Mouse (Mus musculus) MEL (cell line): Measurements from ENCODE around the gene Med13l. TPM values are rescaled to one million over a fixed set of nuclear protein-coding genes. Genes with fewer than 3 reads are reported as not detected.

Experiments used
- DNase-seq: peaks from one replicate; pipeline ENCODE4 v3.0.0; 2011; ENCODE audit warnings: low read depth, low spot score
- H3K27ac ChIP-seq: 2 replicates; pipeline ENCODE4 v1.5.1; 2012; ENCODE audit warnings: low read depth, mild to moderate bottlenecking, control low read depth, low read length, moderate library complexity; ENCODE audit not compliant: control insufficient read depth
- H3K27me3 ChIP-seq, 2 experiments: fragments of 150-350 bp in 1 of 2; sonication (generic) in 1 of 2; 2 replicates each; pipeline ENCODE4 v1.6.1; 2012; ENCODE audit warnings: low read length in 2 of 2, mild to moderate bottlenecking in 2 of 2, improper control_type of control experiment in 1 of 2, moderate library complexity in 1 of 2; ENCODE audit not compliant: insufficient read depth in 2 of 2, control insufficient read depth in 1 of 2
- H3K36me3 ChIP-seq, 2 experiments: 2 replicates each; pipeline ENCODE4 v1.6.1; 2012 to 2014; ENCODE audit warnings: low read length in 2 of 2, improper control_type of control experiment in 1 of 2, inconsistent platforms in 1 of 2, mild to moderate bottlenecking in 1 of 2; ENCODE audit not compliant: insufficient read depth in 2 of 2, control insufficient read depth in 1 of 2
- H3K4me1 ChIP-seq, 2 experiments: fragments of 150-350 bp in 1 of 2; sonication (generic) in 1 of 2; 2 replicates each; pipeline ENCODE4 v1.6.1; 2012; ENCODE audit warnings: low read length in 2 of 2, improper control_type of control experiment in 1 of 2, mild to moderate bottlenecking in 1 of 2; ENCODE audit not compliant: insufficient read depth in 2 of 2, control insufficient read depth in 1 of 2
- H3K4me3 ChIP-seq, 2 experiments: fragments of 150-350 bp in 1 of 2; sonication (generic) in 1 of 2; 2 replicates each; pipeline ENCODE4 v1.5.1; 2012; ENCODE audit warnings: low read depth in 2 of 2, low read length in 2 of 2, mild to moderate bottlenecking in 2 of 2, moderate library complexity in 2 of 2, control low read depth in 1 of 2, improper control_type of control experiment in 1 of 2; ENCODE audit not compliant: control insufficient read depth in 1 of 2, insufficient read depth in 1 of 2
- H3K79me2 ChIP-seq: 2 replicates; pipeline ENCODE4 v1.6.1; 2012; ENCODE audit warnings: mild to moderate bottlenecking, low read length, moderate library complexity; ENCODE audit not compliant: control insufficient read depth, poor library complexity, insufficient read depth
- H3K9ac ChIP-seq: 2 replicates; pipeline ENCODE4 v1.6.1; 2012; ENCODE audit warnings: low read depth, mild to moderate bottlenecking, control low read depth, low read length, moderate library complexity; ENCODE audit not compliant: control insufficient read depth, poor library complexity, severe bottlenecking
- H3K9me3 ChIP-seq: fragments of 150-350 bp; sonication (generic); replicated peaks from 2 replicates; pipeline ENCODE4 v1.6.1; 2012; ENCODE audit warnings: mild to moderate bottlenecking, low read length, improper control_type of control experiment, moderate library complexity; ENCODE audit not compliant: insufficient read depth
- BHLHE40 ChIP-seq: IDR thresholded peaks from 2 replicates; pipeline ENCODE4 v1.6.1; 2012; ENCODE audit warnings: low read depth, mild to moderate bottlenecking, inconsistent platforms, low read length, improper control_type of control experiment, borderline replicate concordance
- CHD1 ChIP-seq: IDR thresholded peaks from 2 replicates; pipeline ENCODE4 v1.6.1; 2012; ENCODE audit warnings: low read depth, mild to moderate bottlenecking, inconsistent platforms, low read length, improper control_type of control experiment
- CHD2 ChIP-seq: IDR thresholded peaks from 2 replicates; pipeline ENCODE4 v1.6.1; 2011; ENCODE audit warnings: low read length, improper control_type of control experiment
- EP300 ChIP-seq, 2 experiments: IDR thresholded peaks; 2 replicates each; pipeline ENCODE4 v1.6.1; 2011; ENCODE audit warnings: improper control_type of control experiment in 2 of 2, low read length in 2 of 2, low read depth in 1 of 2, mild to moderate bottlenecking in 1 of 2
- HCFC1 ChIP-seq: IDR thresholded peaks from 2 replicates; pipeline ENCODE4 v1.6.1; 2012; ENCODE audit warnings: low read depth, mild to moderate bottlenecking, inconsistent platforms, low read length, improper control_type of control experiment, moderate library complexity
- JUND ChIP-seq: IDR thresholded peaks from 2 replicates; pipeline ENCODE4 v1.6.1; 2011; ENCODE audit warnings: low read depth, mild to moderate bottlenecking, improper control_type of control experiment, low read length
- KAT2A ChIP-seq: conservative IDR thresholded peaks from 2 replicates; pipeline ENCODE4 v1.6.1; 2012; ENCODE audit warnings: low read depth, low read length, improper control_type of control experiment, inconsistent platforms
- MAFK ChIP-seq: IDR thresholded peaks from 2 replicates; pipeline ENCODE4 v1.6.1; 2011; ENCODE audit warnings: low read depth, mild to moderate bottlenecking, low read length, improper control_type of control experiment, borderline replicate concordance
- MAZ ChIP-seq: IDR thresholded peaks from 2 replicates; pipeline ENCODE4 v1.6.1; 2012; ENCODE audit warnings: low read depth, mild to moderate bottlenecking, inconsistent platforms, low read length, improper control_type of control experiment
- MXI1 ChIP-seq: IDR thresholded peaks from 2 replicates; pipeline ENCODE4 v1.6.1; 2011; ENCODE audit warnings: mild to moderate bottlenecking, low read depth, low read length, improper control_type of control experiment
- MYC ChIP-seq: IDR thresholded peaks from 2 replicates; pipeline ENCODE4 v1.6.1; 2011; ENCODE audit warnings: low read depth, mild to moderate bottlenecking, low read length, improper control_type of control experiment, moderate library complexity
- NELFE ChIP-seq: IDR thresholded peaks from 2 replicates; pipeline ENCODE4 v1.6.1; 2011; ENCODE audit warnings: low read depth, low read length, improper control_type of control experiment
- NRF1 ChIP-seq: IDR thresholded peaks from 2 replicates; pipeline ENCODE4 v1.6.1; 2014; ENCODE audit warnings: low read depth, mild to moderate bottlenecking, inconsistent platforms, low read length, improper control_type of control experiment, moderate library complexity; ENCODE audit not compliant: poor library complexity, insufficient read depth, severe bottlenecking
- POLR2A ChIP-seq, 2 experiments: IDR thresholded peaks; 2 replicates each; pipeline ENCODE4 v1.6.1; 2011 to 2012; ENCODE audit warnings: low read length in 2 of 2, mild to moderate bottlenecking in 2 of 2, control low read depth in 1 of 2, improper control_type of control experiment in 1 of 2, low read depth in 1 of 2, moderate library complexity in 1 of 2; ENCODE audit not compliant: control insufficient read depth in 1 of 2, insufficient read depth in 1 of 2, poor library complexity in 1 of 2
- RCOR1 ChIP-seq: IDR thresholded peaks from 2 replicates; pipeline ENCODE4 v1.6.1; 2012; ENCODE audit warnings: low read depth, mild to moderate bottlenecking, inconsistent platforms, low read length, improper control_type of control experiment
- SIN3A ChIP-seq: IDR thresholded peaks from 2 replicates; pipeline ENCODE4 v1.6.1; 2012; ENCODE audit warnings: low read length, improper control_type of control experiment, inconsistent platforms
- TBP ChIP-seq: IDR thresholded peaks from 2 replicates; pipeline ENCODE4 v1.8.0; 2011; ENCODE audit warnings: low read depth, low read length, improper control_type of control experiment
- USF2 ChIP-seq, 2 experiments: IDR thresholded peaks; 2 replicates each; pipeline ENCODE4 v1.6.1; 2011 to 2012; ENCODE audit warnings: improper control_type of control experiment in 2 of 2, low read length in 2 of 2, borderline replicate concordance in 1 of 2, inconsistent platforms in 1 of 2, low read depth in 1 of 2, mild to moderate bottlenecking in 1 of 2; ENCODE audit not compliant: insufficient read depth in 1 of 2
- ZC3H11A ChIP-seq: IDR thresholded peaks from 2 replicates; pipeline ENCODE4 v1.6.1; 2012; ENCODE audit warnings: low read depth, mild to moderate bottlenecking, inconsistent platforms, low read length, improper control_type of control experiment
- ZMIZ1 ChIP-seq: IDR thresholded peaks from 2 replicates; pipeline ENCODE4 v1.6.1; 2012; ENCODE audit warnings: low read depth, mild to moderate bottlenecking, inconsistent platforms, low read length, improper control_type of control experiment, moderate library complexity
- polyA plus RNA-seq, 2 experiments: library from polyadenylated mRNA; stranded (reverse) in 1 of 2; unstranded in 1 of 2; fragments of >175 nt in 1 of 2; fragments of >200 nt in 1 of 2; gene quantifications; 2 replicates each; pipeline versions ENCODE4 v1.2.1 to v1.2.4; 2012; ENCODE audit warnings: low replicate concordance in 2 of 2, low read depth in 1 of 2; ENCODE audit not compliant: insufficient read length in 2 of 2, insufficient read depth in 1 of 2, missing spikeins in 1 of 2
- total RNA-seq: library from RNA; depleted of rRNA; stranded (reverse); fragments of 300-350 nt; gene quantifications from 2 replicates; pipeline ENCODE4 v1.2.3, GENCODE M21; 2012

The Med13l gene
- total and polyA plus RNA-seq, 3 experiments, result 13.4 to 16.1 TPM; not detected in 1

DNA sequence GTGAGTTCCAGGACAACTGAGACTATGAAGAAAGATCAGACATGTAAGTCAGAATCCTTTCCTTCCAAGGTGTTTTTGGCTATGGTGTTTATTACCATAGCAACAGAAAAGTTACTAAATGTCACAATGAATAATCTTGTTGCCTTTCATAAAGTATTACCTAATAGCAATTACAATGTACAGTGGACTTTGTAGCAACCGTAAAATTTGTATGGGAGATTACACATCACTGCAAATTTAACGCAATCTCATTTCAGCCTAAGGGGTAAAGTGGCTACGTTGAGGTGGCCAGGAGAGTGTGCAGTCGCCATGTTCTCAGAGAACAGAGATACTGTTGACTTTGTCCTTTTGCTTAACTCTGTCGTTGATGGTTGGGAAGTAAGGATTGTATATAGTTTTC lies 61.9 kb downstream of the Med13l start:
- no peak for TF ChIP-seq POLR2A (IDR thresholded peaks at IDR 0.05; ENCODE audit: control insufficient read depth in 1 of 2, insufficient read depth in 1 of 2, low read depth in 1 of 2, low read length in 2 of 2, poor library complexity in 1 of 2)
- TF ChIP-seq EP300 (IDR thresholded peaks at IDR 0.05; ENCODE audit: low read depth in 1 of 2, low read length in 2 of 2), result no peak
- no peak for TF ChIP-seq TBP
- TF ChIP-seq BHLHE40, result no peak
- TF ChIP-seq JUND, result no peak
- TF ChIP-seq HCFC1, result no peak
- no peak for TF ChIP-seq USF2 (IDR thresholded peaks at IDR 0.05; ENCODE audit: borderline replicate concordance in 1 of 2, insufficient read depth in 1 of 2, low read depth in 1 of 2, low read length in 2 of 2)
- TF ChIP-seq NELFE, result no peak
- TF ChIP-seq ZC3H11A, result no peak
- no peak for TF ChIP-seq MAFK
- Histone ChIP-seq H3K4me3 (no peak overlapping the region), H3K36me3 (no peaks in the 10 kb centered on the region), H3K4me1 (no peaks in the 10 kb centered on the region), H3K79me2 (peaks cover 16% of the 10 kb centered on the region), H3K27ac (no peak overlapping the region), H3K27me3 (no peaks in the 10 kb centered on the region), H3K9me3 (no peaks in the 10 kb centered on the region), H3K9ac (no peak overlapping the region)
- DNase-seq, result no peak

DNA sequence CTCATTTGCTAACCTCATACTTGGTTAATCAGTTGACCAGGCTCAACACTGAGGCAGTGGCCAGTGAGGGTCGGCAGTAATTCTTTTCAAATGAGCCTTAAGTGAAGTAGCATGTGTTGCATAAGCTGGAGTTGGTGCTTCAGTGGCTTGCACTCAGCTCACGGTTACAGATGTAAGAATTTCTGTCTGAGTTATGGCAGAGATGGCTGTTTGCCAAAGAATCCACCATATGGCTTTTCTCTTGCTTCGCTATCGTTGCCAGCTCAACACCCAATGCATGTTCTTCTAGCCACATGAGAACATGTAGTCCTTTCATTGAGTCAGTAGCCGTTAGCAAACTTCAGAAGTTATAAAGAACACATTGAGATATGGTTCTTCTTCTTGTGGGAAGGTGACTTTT lies 63.3 kb downstream of the Med13l start:
- Histone ChIP-seq H3K79me2 (peaks cover 17% of the 10 kb centered on the region), H3K27me3 (no peaks in the 10 kb centered on the region), H3K36me3 (no peaks in the 10 kb centered on the region), H3K27ac (no peak overlapping the region), H3K4me3 (no peak overlapping the region), H3K4me1 (no peaks in the 10 kb centered on the region), H3K9me3 (no peaks in the 10 kb centered on the region), H3K9ac (no peak overlapping the region)
- DNase-seq, result no peak
- TF ChIP-seq RCOR1, result no peak
- TF ChIP-seq SIN3A, result no peak
- no peak for TF ChIP-seq BHLHE40
- TF ChIP-seq CHD1, result no peak
- no peak for TF ChIP-seq KAT2A
- TF ChIP-seq ZMIZ1, result no peak
- TF ChIP-seq MYC, result no peak
- no peak for TF ChIP-seq CHD2
- no peak for TF ChIP-seq MXI1
- no peak for TF ChIP-seq MAZ
- no peak for TF ChIP-seq NRF1
- TF ChIP-seq NELFE, result no peak
